Mouse (Mus musculus) forebrain, embryonic 12.5 days (tissue): ENCODE data around the gene Sema7a. TPM values are rescaled to one million over a fixed set of nuclear protein-coding genes. Genes with fewer than 3 reads are reported as not detected.

Experiments
- ATAC-seq: fragments of 200-750 bp; cut with Nextera tagmentation; 2 replicates; pipeline ENCODE4 v1.8.0; 2017; ENCODE audit warnings: moderate TSS enrichment; ENCODE audit not compliant: low FRiP score
- H3K27ac ChIP-seq: fragments of 300-500 bp; sonication (generic); 2 replicates; pipeline ENCODE4 v1.5.1; 2016; ENCODE audit warnings: mild to moderate bottlenecking
- H3K27me3 ChIP-seq: fragments of 300-500 bp; sonication (generic); 2 replicates; pipeline ENCODE4 v1.6.1; 2016; ENCODE audit warnings: mild to moderate bottlenecking
- H3K36me3 ChIP-seq: fragments of 300-500 bp; sonication (generic); replicated peaks from 2 replicates; pipeline ENCODE4 v1.6.1; 2016; ENCODE audit warnings: mild to moderate bottlenecking
- H3K4me1 ChIP-seq: fragments of 300-500 bp; sonication (generic); 2 replicates; pipeline ENCODE4 v1.6.1; 2016
- H3K4me2 ChIP-seq: fragments of 300-500 bp; sonication (generic); 2 replicates; pipeline ENCODE4 v1.6.1; 2016; ENCODE audit warnings: mild to moderate bottlenecking, moderate library complexity
- H3K4me3 ChIP-seq: fragments of 300-500 bp; sonication (generic); replicated peaks from 2 replicates; pipeline ENCODE4 v1.5.1; 2016; ENCODE audit warnings: mild to moderate bottlenecking
- H3K9ac ChIP-seq: fragments of 300-500 bp; sonication (generic); 2 replicates; pipeline ENCODE4 v1.6.1; 2016; ENCODE audit warnings: mild to moderate bottlenecking
- H3K9me3 ChIP-seq: fragments of 300-500 bp; sonication (generic); 2 replicates; pipeline ENCODE4 v1.6.1; 2016
- WGBS: fragments of 180-500 bp; shearing (Covaris S2); methylation state at CpG from one replicate; pipeline ENCODE4 v1.1.7; 2016; 5-methylcytosine and 5-hydroxymethylcytosine counted together
- polyA plus RNA-seq: library from polyadenylated mRNA; unstranded; fragments of >200 nt; fragmentation: Nextera tagmentation; extraction: Ambion mirVana; gene quantifications from 2 replicates; pipeline ENCODE4 v1.2.1, GENCODE M21; 2016

Sema7a gene
- polyA plus RNA-seq, 1 experiment from 2014 or later: 0.43 TPM

- Histone ChIP-seq H3K27me3 (no peaks in the 10 kb centered on the region), H3K27ac (no peak overlapping the region), H3K36me3 (peaks cover 83% of the 10 kb centered on the region), H3K4me3 (no peak overlapping the region), H3K9ac (no peak overlapping the region), H3K4me1 (no peaks in the 10 kb centered on the region), H3K4me2 (no peak overlapping the region), H3K9me3 (no peaks in the 10 kb centered on the region)
- no peak for ATAC-seq
- 91% methylated on average over 5 of the region's 5 CpGs for WGBS
These were observed 17.5 kb upstream of the Sema7a start for GRCm38 (mm10) chr9:57922381-57922780.

- ATAC-seq: no peak
- WGBS: 90% methylated on average over 3 of the region's 3 CpGs
- H3K36me3 ChIP-seq: peaks cover 89% of the 10 kb centered on the region
- no peaks in the 10 kb centered on the region for H3K27me3 ChIP-seq
- no peak overlapping the region for H3K4me3 ChIP-seq
- no peak overlapping the region for H3K4me2 ChIP-seq
- no peaks in the 10 kb centered on the region for H3K4me1 ChIP-seq
- no peak overlapping the region for H3K27ac ChIP-seq
- H3K9ac ChIP-seq: no peak overlapping the region
- no peaks in the 10 kb centered on the region for H3K9me3 ChIP-seq
These were observed 16.9 kb upstream of the Sema7a start for GRCm38 (mm10) chr9:57923046-57923445.

GRCm38 (mm10) chr9:57931166-57931767 lies 8.6 kb upstream of the Sema7a start:
- Histone ChIP-seq H3K4me3 (no peak overlapping the region), H3K9ac (no peak overlapping the region), H3K36me3 (peaks cover 41% of the 10 kb centered on the region), H3K27me3 (no peaks in the 10 kb centered on the region), H3K4me1 (no peaks in the 10 kb centered on the region), H3K27ac (no peak overlapping the region), H3K4me2 (no peak overlapping the region), H3K9me3 (no peaks in the 10 kb centered on the region)
- 81% methylated on average over 5 of the region's 5 CpGs for WGBS
- no peak for ATAC-seq

GRCm38 (mm10) chr9:57932253-57932652 lies 7.7 kb upstream of the Sema7a start:
- ATAC-seq: no peak
- 72% methylated on average over 3 of the region's 3 CpGs for WGBS
- H3K4me1 ChIP-seq: no peaks in the 10 kb centered on the region

GRCm38 (mm10) chr9:57932831-57933602 lies 6.9 kb upstream of the Sema7a start:
- peaks cover 26% of the 10 kb centered on the region for H3K36me3 ChIP-seq
- H3K9ac ChIP-seq: no peak overlapping the region
- WGBS: 85% methylated on average over 6 of the region's 6 CpGs
- ATAC-seq: no peak
- H3K9me3 ChIP-seq: no peaks in the 10 kb centered on the region
- H3K27ac ChIP-seq: no peak overlapping the region
- no peak overlapping the region for H3K4me3 ChIP-seq
- no peak overlapping the region for H3K4me2 ChIP-seq
- no peaks in the 10 kb centered on the region for H3K4me1 ChIP-seq
- peaks cover 13% of the 10 kb centered on the region for H3K27me3 ChIP-seq

More at GRCm38 (mm10) chr9:57932253-57932652, 7.7 kb upstream of the Sema7a start:
- no peaks in the 10 kb centered on the region for H3K9me3 ChIP-seq
- H3K27me3 ChIP-seq: peaks cover 9% of the 10 kb centered on the region
- H3K9ac ChIP-seq: no peak overlapping the region
- H3K27ac ChIP-seq: no peak overlapping the region
- no peak overlapping the region for H3K4me2 ChIP-seq
- no peak overlapping the region for H3K4me3 ChIP-seq
- peaks cover 33% of the 10 kb centered on the region for H3K36me3 ChIP-seq

- 33% methylated on average over 6 of the region's 6 CpGs for WGBS
- Histone ChIP-seq H3K27ac (no peak overlapping the region), H3K4me3 (no peak overlapping the region), H3K4me1 (peaks cover 16% of the 10 kb centered on the region), H3K9me3 (no peaks in the 10 kb centered on the region), H3K36me3 (no peaks in the 10 kb centered on the region; the same call in 1 of the 2 replicates), H3K9ac (no peak overlapping the region), H3K4me2 (no peak overlapping the region), H3K27me3 (peaks cover 38% of the 10 kb centered on the region)
- ATAC-seq: no peak
These were observed 4.1 kb upstream of the Sema7a start for GRCm38 (mm10) chr9:57935683-57936437.

- Histone ChIP-seq H3K27me3 (peaks cover 51% of the 10 kb centered on the region), H3K27ac (no peak overlapping the region), H3K4me3 (no peak overlapping the region), H3K4me1 (peaks cover 22% of the 10 kb centered on the region), H3K9ac (no peak overlapping the region), H3K9me3 (no peaks in the 10 kb centered on the region), H3K4me2 (no peak overlapping the region), H3K36me3 (no peaks in the 10 kb centered on the region)
- 90% methylated on average over 4 of the region's 4 CpGs for WGBS
- no peak for ATAC-seq
These were observed 2.7 kb upstream of the Sema7a start for GRCm38 (mm10) chr9:57937171-57937570.

- Histone ChIP-seq H3K4me2 (no peak overlapping the region), H3K36me3 (no peaks in the 10 kb centered on the region), H3K4me1 (peaks cover 22% of the 10 kb centered on the region), H3K9ac (no peak overlapping the region), H3K9me3 (no peaks in the 10 kb centered on the region), H3K27me3 (peaks cover 56% of the 10 kb centered on the region), H3K27ac (no peak overlapping the region), H3K4me3 (no peak overlapping the region)
- 61% methylated on average over 6 of the region's 6 CpGs for whole genome bisulfite sequencing
- no peak for ATAC-seq
These were observed 2.3 kb upstream of the Sema7a start for GRCm38 (mm10) chr9:57937651-57938050.

- WGBS: 80% methylated on average over 5 of the region's 5 CpGs
These were observed 1.5 kb upstream of the Sema7a start for GRCm38 (mm10) chr9:57938225-57939055.

GRCm38 (mm10) chr9:57940349-57940794 lies 460 bp downstream of the Sema7a start:
- Histone ChIP-seq H3K4me3 (peak overlapping the region; percentile 75), H3K27ac (peak overlapping the region; percentile 77), H3K4me1 (peaks cover 29% of the 10 kb centered on the region), H3K9ac (peak overlapping the region; percentile 87), H3K9me3 (no peaks in the 10 kb centered on the region), H3K27me3 (peaks cover 69% of the 10 kb centered on the region), H3K36me3 (no peaks in the 10 kb centered on the region), H3K4me2 (peak overlapping the region; percentile 98)
- WGBS: 0% methylated on average over 44 of the region's 44 CpGs
- peak; percentile 72 for ATAC-seq

More at GRCm38 (mm10) chr9:57938225-57939055, 1.5 kb upstream of the Sema7a start:
- Histone ChIP-seq H3K4me2 (no peak overlapping the region), H3K4me3 (no peak overlapping the region), H3K36me3 (no peaks in the 10 kb centered on the region), H3K9ac (no peak overlapping the region), H3K27ac (no peak overlapping the region), H3K9me3 (no peaks in the 10 kb centered on the region), H3K27me3 (peaks cover 63% of the 10 kb centered on the region), H3K4me1 (peaks cover 22% of the 10 kb centered on the region)
- no peak for ATAC-seq

- 8% methylated on average over 25 of the region's 28 CpGs for WGBS
- Histone ChIP-seq H3K4me3 (peak overlapping the region; percentile 75), H3K9me3 (no peaks in the 10 kb centered on the region), H3K4me1 (peaks cover 36% of the 10 kb centered on the region), H3K27ac (peak overlapping the region; percentile 77; the same call in 1 of the 2 replicates), H3K9ac (peak overlapping the region; percentile 87), H3K4me2 (peak overlapping the region; percentile 98), H3K27me3 (peaks cover 72% of the 10 kb centered on the region), H3K36me3 (no peaks in the 10 kb centered on the region)
- peak; percentile 10; the same call in 1 of the 2 replicates for ATAC-seq
These were observed 1.1 kb downstream of the Sema7a start for GRCm38 (mm10) chr9:57940861-57941638.
